Mouse (Mus musculus): Measurements from ENCODE around the gene Hmgb1. TPM values are rescaled to one million over a fixed set of nuclear protein-coding genes. Genes with fewer than 3 reads are reported as not detected.

Gene Hmgb1
- 1,631 and 1,827 TPM in 2 replicates for polyA plus RNA-seq (2015; fragmentation: Nextera tagmentation; extraction: Ambion mirVana)

GRCm38 (mm10) chr5:149184104-149184843, at the start of gene Hmgb1, which contains the start of gene Uspl1:
Gene Hmgb1 (minus strand): TSS chr5:149184489.
Gene Uspl1 (plus strand): TSS chr5:149184350.
- under 1% methylated on average over 57 of the region's 59 CpGs for WGBS
- peaks cover 20% of the 10 kb centered on the region for H3K4me1 ChIP-seq
- H3K4me2 ChIP-seq, result peak within 1 kb of the TSS; percentile 71
- H3K36me3 ChIP-seq (ENCODE audit: poor library complexity, severe bottlenecking), result peaks cover 8% of the 10 kb centered on the region
- H3K9me3 ChIP-seq (replicated peaks), result no peaks in the 10 kb centered on the region
- H3K9ac ChIP-seq, result peak within 1 kb of the TSS; percentile 89
- H3K27ac ChIP-seq, result peak within 1 kb of the TSS; percentile 92
- peak; percentile 98 for ATAC-seq
- peak within 1 kb of the TSS; percentile 88 for H3K4me3 ChIP-seq
- H3K27me3 ChIP-seq, result no peaks in the 10 kb centered on the region

GRCm38 (mm10) chr5:149229619-149230339, 45.5 kb upstream of the Hmgb1 start:
- H3K27ac ChIP-seq, result peak overlapping the region; percentile 85
- peaks cover 4% of the 10 kb centered on the region for H3K4me1 ChIP-seq
- H3K27me3 ChIP-seq, result no peaks in the 10 kb centered on the region
- peak overlapping the region; percentile 49 for H3K4me3 ChIP-seq
- no peaks in the 10 kb centered on the region for H3K9me3 ChIP-seq (replicated peaks)
- peak; percentile 7; the same call in 1 of the 2 replicates for ATAC-seq
- H3K9ac ChIP-seq, result no peak overlapping the region
- 74% methylated on average over 18 of the region's 18 CpGs for WGBS
- H3K4me2 ChIP-seq, result peak overlapping the region; percentile 56
- no peaks in the 10 kb centered on the region for H3K36me3 ChIP-seq (ENCODE audit: poor library complexity, severe bottlenecking)

GRCm38 (mm10) chr5:149228700-149229618, 44.7 kb upstream of the Hmgb1 start:
- peaks cover 12% of the 10 kb centered on the region for H3K4me1 ChIP-seq
- peak overlapping the region; percentile 62 for H3K9ac ChIP-seq
- peak; percentile 99 for ATAC-seq
- H3K4me3 ChIP-seq, result peak overlapping the region; percentile 49
- H3K4me2 ChIP-seq, result peak overlapping the region; percentile 56
- WGBS, result 2% methylated on average over 55 of the region's 55 CpGs
- no peaks in the 10 kb centered on the region for H3K36me3 ChIP-seq (ENCODE audit: poor library complexity, severe bottlenecking)
- no peaks in the 10 kb centered on the region for H3K27me3 ChIP-seq
- H3K27ac ChIP-seq, result peak overlapping the region; percentile 85
- H3K9me3 ChIP-seq (replicated peaks), result no peaks in the 10 kb centered on the region

- Histone ChIP-seq H3K36me3 (ENCODE audit: poor library complexity, severe bottlenecking) (no peaks in the 10 kb centered on the region), H3K27ac (no peak overlapping the region), H3K9me3 (replicated peaks) (no peaks in the 10 kb centered on the region), H3K4me3 (no peak overlapping the region), H3K4me2 (0 out of 2 replicates have a peak overlapping the region, but pooled peaks have one; percentile 2), H3K9ac (no peak overlapping the region), H3K4me1 (peaks cover 13% of the 10 kb centered on the region), H3K27me3 (no peaks in the 10 kb centered on the region)
- no peak for ATAC-seq
- WGBS, result 22% methylated on average over 7 of the region's 7 CpGs
Observed at GRCm38 (mm10) chr5:149224666-149225065, 40.4 kb upstream of the Hmgb1 start.

- H3K9ac ChIP-seq, result no peak overlapping the region
- 90% methylated on average over 4 of the region's 4 CpGs for WGBS
- ATAC-seq, result no peak
Observed at GRCm38 (mm10) chr5:149221355-149221754, 37.1 kb upstream of the Hmgb1 start.

GRCm38 (mm10) chr5:149219493-149219892, 35.2 kb upstream of the Hmgb1 start:
- Histone ChIP-seq H3K9ac (no peak overlapping the region), H3K27ac (no peak overlapping the region), H3K9me3 (replicated peaks) (no peaks in the 10 kb centered on the region), H3K36me3 (ENCODE audit: poor library complexity, severe bottlenecking) (peaks cover 34% of the 10 kb centered on the region), H3K4me3 (no peak overlapping the region), H3K4me1 (peaks cover 6% of the 10 kb centered on the region), H3K27me3 (no peaks in the 10 kb centered on the region), H3K4me2 (no peak overlapping the region)
- 87% methylated on average over 3 of the region's 3 CpGs for WGBS
- no peak for ATAC-seq

More at GRCm38 (mm10) chr5:149221355-149221754, 37.1 kb upstream of the Hmgb1 start:
- no peak overlapping the region for H3K4me3 ChIP-seq
- no peak overlapping the region for H3K4me2 ChIP-seq
- H3K9me3 ChIP-seq (replicated peaks), result no peaks in the 10 kb centered on the region
- no peaks in the 10 kb centered on the region for H3K27me3 ChIP-seq
- H3K27ac ChIP-seq, result no peak overlapping the region
- H3K36me3 ChIP-seq (ENCODE audit: poor library complexity, severe bottlenecking), result peaks cover 16% of the 10 kb centered on the region
- H3K4me1 ChIP-seq, result peaks cover 13% of the 10 kb centered on the region

GRCm38 (mm10) chr5:149217524-149218357, 33.5 kb upstream of the Hmgb1 start:
- H3K36me3 ChIP-seq (ENCODE audit: poor library complexity, severe bottlenecking), result peaks cover 52% of the 10 kb centered on the region
- 86% methylated on average over 6 of the region's 6 CpGs for WGBS

GRCm38 (mm10) chr5:149215540-149215939, 31.3 kb upstream of the Hmgb1 start:
- Histone ChIP-seq H3K27ac (no peak overlapping the region), H3K9me3 (replicated peaks) (no peaks in the 10 kb centered on the region), H3K9ac (no peak overlapping the region), H3K27me3 (no peaks in the 10 kb centered on the region), H3K36me3 (ENCODE audit: poor library complexity, severe bottlenecking) (peaks cover 70% of the 10 kb centered on the region), H3K4me1 (no peaks in the 10 kb centered on the region), H3K4me3 (no peak overlapping the region), H3K4me2 (no peak overlapping the region)
- over 99% methylated on average over 7 of the region's 7 CpGs for WGBS
- ATAC-seq, result no peak

More at GRCm38 (mm10) chr5:149217524-149218357, 33.5 kb upstream of the Hmgb1 start:
- Histone ChIP-seq H3K9me3 (replicated peaks) (no peaks in the 10 kb centered on the region), H3K27ac (no peak overlapping the region), H3K4me3 (no peak overlapping the region), H3K9ac (no peak overlapping the region), H3K4me1 (no peaks in the 10 kb centered on the region), H3K27me3 (no peaks in the 10 kb centered on the region), H3K4me2 (no peak overlapping the region)
- ATAC-seq, result 0 out of 2 replicates have a peak, but pooled peaks have one; percentile 13

GRCm38 (mm10) chr5:149212806-149213205, 28.5 kb upstream of the Hmgb1 start:
- no peak overlapping the region for H3K9ac ChIP-seq
- H3K27me3 ChIP-seq, result no peaks in the 10 kb centered on the region
- WGBS, result 87% methylated on average over 4 of the region's 4 CpGs

GRCm38 (mm10) chr5:149211041-149211440, 26.8 kb upstream of the Hmgb1 start:
- peaks cover 83% of the 10 kb centered on the region for H3K36me3 ChIP-seq (ENCODE audit: poor library complexity, severe bottlenecking)

More at GRCm38 (mm10) chr5:149212806-149213205, 28.5 kb upstream of the Hmgb1 start:
- Histone ChIP-seq H3K36me3 (ENCODE audit: poor library complexity, severe bottlenecking) (peaks cover 87% of the 10 kb centered on the region), H3K9me3 (replicated peaks) (no peaks in the 10 kb centered on the region), H3K27ac (no peak overlapping the region), H3K4me2 (no peak overlapping the region), H3K4me3 (no peak overlapping the region), H3K4me1 (peaks cover 4% of the 10 kb centered on the region; the same call in 1 of the 2 replicates)
- ATAC-seq, result no peak

GRCm38 (mm10) chr5:149209328-149209727, 25.0 kb upstream of the Hmgb1 start:
- peaks cover 80% of the 10 kb centered on the region for H3K36me3 ChIP-seq (ENCODE audit: poor library complexity, severe bottlenecking)

More at GRCm38 (mm10) chr5:149211041-149211440, 26.8 kb upstream of the Hmgb1 start:
- H3K4me1 ChIP-seq, result peaks cover 4% of the 10 kb centered on the region; the same call in 1 of the 2 replicates
- no peak overlapping the region for H3K4me3 ChIP-seq
- H3K27ac ChIP-seq, result no peak overlapping the region
- no peak for ATAC-seq
- H3K9me3 ChIP-seq (replicated peaks), result no peaks in the 10 kb centered on the region
- WGBS, result 75% methylated on average over 4 of the region's 4 CpGs
- no peak overlapping the region for H3K9ac ChIP-seq
- no peaks in the 10 kb centered on the region for H3K27me3 ChIP-seq
- H3K4me2 ChIP-seq, result no peak overlapping the region

More at GRCm38 (mm10) chr5:149209328-149209727, 25.0 kb upstream of the Hmgb1 start:
- no peak overlapping the region for H3K9ac ChIP-seq
- no peaks in the 10 kb centered on the region for H3K9me3 ChIP-seq (replicated peaks)
- H3K4me1 ChIP-seq, result peaks cover 4% of the 10 kb centered on the region; the same call in 1 of the 2 replicates
- WGBS, result 44% methylated on average over 8 of the region's 8 CpGs
- no peaks in the 10 kb centered on the region for H3K27me3 ChIP-seq
- ATAC-seq, result no peak
- H3K4me2 ChIP-seq, result no peak overlapping the region
- H3K4me3 ChIP-seq, result no peak overlapping the region
- H3K27ac ChIP-seq, result no peak overlapping the region
